Mouse (Mus musculus) kidney, postnatal 0 days (tissue): ENCODE data around the gene Ccl27a. TPM values are rescaled to one million over a fixed set of nuclear protein-coding genes. Genes with fewer than 3 reads are reported as not detected.

ENCODE experiments used
- ATAC-seq: fragments of 200-750 bp; cut with Nextera tagmentation; replicated peaks from 2 replicates; pipeline ENCODE4 v1.8.0; 2017; ENCODE audit warnings: low read depth, moderate number of reproducible peaks, moderate TSS enrichment, moderate library complexity; ENCODE audit not compliant: low FRiP score
- DNase-seq: peaks from one replicate; pipeline ENCODE4 v3.0.0-alpha.2; 2016; ENCODE audit warnings: low spot score
- H3K27ac ChIP-seq: fragments of 300-500 bp; sonication (generic); 2 replicates; pipeline ENCODE4 v1.5.1; 2014; ENCODE audit warnings: mild to moderate bottlenecking
- H3K27me3 ChIP-seq: fragments of 300-500 bp; sonication (generic); 2 replicates; pipeline ENCODE4 v1.6.1; 2014; ENCODE audit warnings: low read length, mixed read lengths; ENCODE audit not compliant: insufficient read depth
- H3K36me3 ChIP-seq: fragments of 300-500 bp; sonication (generic); 2 replicates; pipeline ENCODE4 v1.6.1; 2014; ENCODE audit warnings: low read length, mixed read lengths; ENCODE audit not compliant: insufficient read depth
- H3K4me1 ChIP-seq: fragments of 300-500 bp; sonication (generic); replicated peaks from 2 replicates; pipeline ENCODE4 v1.6.1; 2014; ENCODE audit warnings: antibody characterized with exemption, low read length, mixed read lengths; ENCODE audit not compliant: insufficient read depth
- H3K4me2 ChIP-seq: fragments of 300-500 bp; sonication (generic); 2 replicates; pipeline ENCODE4 v1.6.1; 2014; ENCODE audit warnings: mild to moderate bottlenecking, low read length, moderate library complexity, mixed read lengths
- H3K4me3 ChIP-seq: fragments of 300-500 bp; sonication (generic); replicated peaks from 2 replicates; pipeline ENCODE4 v1.5.1; 2014; ENCODE audit warnings: low read depth, low read length
- H3K9ac ChIP-seq: fragments of 300-500 bp; sonication (generic); 2 replicates; pipeline ENCODE4 v1.6.1; 2014; ENCODE audit warnings: low read depth, low read length
- H3K9me3 ChIP-seq: fragments of 300-500 bp; sonication (generic); replicated peaks from 2 replicates; pipeline ENCODE4 v1.6.1; 2016; ENCODE audit warnings: low read length, inconsistent platforms, mixed read lengths
- CTCF ChIP-seq: IDR thresholded peaks from 2 replicates; pipeline ENCODE4 v1.5.1; 2016; ENCODE audit warnings: antibody characterized with exemption, low read depth, mild to moderate bottlenecking, moderate library complexity
- WGBS: fragments of 180-500 bp; shearing (Covaris S2); extraction: QIAGEN DNeasy Blood & Tissue Kit; methylation state at CpG from one replicate; pipeline ENCODE4 v1.1.7; 2014; 5-methylcytosine and 5-hydroxymethylcytosine counted together
- polyA plus RNA-seq: library from polyadenylated mRNA; unstranded; fragments of >200 nt; fragmentation: Nextera tagmentation; extraction: Ambion mirVana; gene quantifications from 2 replicates; pipeline ENCODE4 v1.2.1, GENCODE M21; 2015

The Ccl27a gene
- polyA plus RNA-seq, 1 experiment from 2014 or later = 42.1 TPM

GRCm38 (mm10) chr4:41740380-41741157, 33.5 kb downstream of the Ccl27a start:
- Histone ChIP-seq H3K4me2 (peak overlapping the region; percentile 91), H3K36me3 (0 out of 2 replicates have a peak, but pooled peaks cover 4% of the 10 kb centered on the region), H3K27me3 (no peaks in the 10 kb centered on the region), H3K9me3 (no peaks in the 10 kb centered on the region), H3K9ac (peak overlapping the region; percentile 60), H3K4me3 (peak overlapping the region; percentile 54), H3K27ac (peak overlapping the region; percentile 47), H3K4me1 (0 out of 2 replicates have a peak, but pooled peaks cover 4% of the 10 kb centered on the region)
- no peak for DNase-seq
- under 1% methylated on average over 44 of the region's 48 CpGs for WGBS
- ATAC-seq = peak; percentile 62
- peak; percentile 36 for TF ChIP-seq CTCF

DNA sequence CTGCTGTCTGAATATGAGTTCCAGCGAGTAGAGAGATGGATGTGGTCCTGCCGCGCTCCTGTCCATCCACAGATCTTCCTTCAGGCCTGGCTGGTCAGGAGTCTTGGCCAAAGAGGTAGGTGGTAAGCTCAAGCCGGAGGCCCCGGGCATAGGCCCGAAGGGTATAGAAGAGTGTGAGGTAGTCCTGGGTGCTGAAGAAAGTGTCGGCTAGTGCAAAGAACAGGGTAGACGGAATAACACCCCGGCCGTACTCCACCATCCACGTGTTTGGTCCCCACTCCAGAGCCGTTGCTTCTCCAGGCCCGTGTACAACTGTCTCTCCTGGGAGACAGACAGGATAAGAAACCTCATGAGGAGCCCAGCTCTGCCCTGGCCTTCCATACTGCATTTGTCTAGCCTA, 34.8 kb downstream of the Ccl27a start:
- Histone ChIP-seq H3K9ac (no peak overlapping the region), H3K27ac (no peak overlapping the region), H3K9me3 (no peaks in the 10 kb centered on the region), H3K27me3 (no peaks in the 10 kb centered on the region), H3K36me3 (0 out of 2 replicates have a peak, but pooled peaks cover 4% of the 10 kb centered on the region), H3K4me2 (no peak overlapping the region), H3K4me1 (0 out of 2 replicates have a peak, but pooled peaks cover 4% of the 10 kb centered on the region), H3K4me3 (no peak overlapping the region)
- ATAC-seq (no peak), DNase-seq (no peak)
- WGBS = 96% methylated on average over 13 of the region's 13 CpGs
- TF ChIP-seq CTCF = no peak

DNA sequence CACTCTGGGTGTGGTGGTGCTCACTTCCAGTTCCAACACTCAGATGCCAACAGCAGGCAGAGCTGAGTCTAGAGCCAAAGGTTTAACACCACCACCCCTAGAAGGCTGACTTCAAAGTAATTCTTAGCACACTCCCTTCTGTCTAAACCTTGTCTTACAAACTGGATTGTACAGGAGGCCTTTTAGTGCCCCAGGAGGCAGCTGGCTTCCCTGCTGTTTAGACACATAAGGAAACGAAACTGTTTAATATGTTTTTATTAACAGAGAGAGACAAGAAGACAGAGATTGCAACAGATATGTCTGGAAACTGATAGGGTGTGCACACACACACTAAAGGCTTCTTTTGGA, 35.8 kb downstream of the Ccl27a start:
- ATAC-seq (no peak), DNase-seq (no peak)
- no peaks in the 10 kb centered on the region for H3K9me3 ChIP-seq
- H3K27ac ChIP-seq = no peak overlapping the region
- no peak overlapping the region for H3K4me3 ChIP-seq
- 0 out of 2 replicates have a peak, but pooled peaks cover 4% of the 10 kb centered on the region for H3K36me3 ChIP-seq
- no peak overlapping the region for H3K9ac ChIP-seq
- no peak for TF ChIP-seq CTCF
- WGBS = 56% methylated on average over 1 of the region's 1 CpGs
- H3K4me1 ChIP-seq = 0 out of 2 replicates have a peak, but pooled peaks cover 4% of the 10 kb centered on the region
- H3K27me3 ChIP-seq = no peaks in the 10 kb centered on the region
- no peak overlapping the region for H3K4me2 ChIP-seq

GRCm38 (mm10) chr4:41737602-41738255, 36.3 kb downstream of the Ccl27a start:
- Histone ChIP-seq H3K4me3 (no peak overlapping the region), H3K27ac (no peak overlapping the region), H3K9me3 (no peaks in the 10 kb centered on the region), H3K4me1 (0 out of 2 replicates have a peak, but pooled peaks cover 4% of the 10 kb centered on the region), H3K36me3 (0 out of 2 replicates have a peak, but pooled peaks cover 4% of the 10 kb centered on the region), H3K4me2 (no peak overlapping the region), H3K27me3 (peaks cover under 1% of the 10 kb centered on the region; the same call in 1 of the 2 replicates), H3K9ac (no peak overlapping the region)
- ATAC-seq (peak; percentile 51; the same call in 1 of the 2 replicates), DNase-seq (peak; percentile 90)
- 35% methylated on average over 8 of the region's 8 CpGs for WGBS
- TF ChIP-seq CTCF = peak; percentile 85

DNA sequence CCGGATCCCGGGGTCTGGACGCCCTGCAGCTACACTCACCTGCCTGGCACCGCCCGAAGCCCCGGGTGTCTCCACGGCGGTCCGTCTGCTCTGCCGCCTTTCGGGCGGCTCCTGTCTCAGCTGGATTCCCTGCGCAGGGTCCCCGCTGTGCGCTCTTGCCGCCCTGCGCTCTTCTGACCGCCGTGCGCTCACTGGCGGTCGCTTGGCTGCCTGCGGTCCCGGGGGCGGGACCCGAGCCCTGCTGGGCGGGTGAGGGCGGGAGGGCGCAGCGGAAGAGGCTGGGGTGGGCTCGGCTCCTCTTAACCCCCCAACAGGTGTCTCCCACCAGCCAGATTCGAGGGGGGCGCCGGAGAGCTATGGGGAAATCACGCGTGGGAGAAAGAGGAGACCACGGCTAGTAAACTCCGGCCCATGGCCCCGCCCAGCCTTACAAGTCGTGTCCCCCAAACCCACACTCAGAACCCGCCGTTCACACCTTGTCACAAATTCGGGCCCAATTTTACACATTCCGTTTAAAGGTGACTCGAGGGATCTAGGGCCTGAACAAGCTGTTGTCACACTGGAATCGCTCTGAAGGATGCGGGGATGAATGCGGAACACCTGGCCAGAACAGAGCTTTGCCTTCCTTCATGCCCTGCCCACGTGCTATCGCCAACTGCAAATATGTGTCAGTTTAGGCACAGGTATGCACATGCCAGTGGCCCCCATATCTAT, 42.8 kb downstream of the Ccl27a start, which contains the start of gene Arid3c:
TSS of gene Arid3c (minus strand) at position 91 of the 714 bp plus-strand sequence.
- peak within 1 kb of the TSS; percentile 68 for H3K4me2 ChIP-seq
- TF ChIP-seq CTCF = no peak
- H3K27me3 ChIP-seq = peaks cover 58% of the 10 kb centered on the region
- no peaks in the 10 kb centered on the region for H3K9me3 ChIP-seq
- H3K9ac ChIP-seq = peak within 1 kb of the TSS; percentile 27; the same call in 1 of the 2 replicates
- 2% methylated on average over 46 of the region's 50 CpGs for WGBS
- H3K4me1 ChIP-seq = 0 out of 2 replicates have a peak, but pooled peaks cover 7% of the 10 kb centered on the region
- H3K36me3 ChIP-seq = no peaks in the 10 kb centered on the region
- ATAC-seq = no peak
- DNase-seq = no peak
- H3K27ac ChIP-seq = no peak within 1 kb of the TSS
- H3K4me3 ChIP-seq = peak within 1 kb of the TSS; percentile 36
